Mouse (Mus musculus): ENCODE data around the gene Vav3.
A peak's percentile ranks its signal among the peaks of the same experiment; 100 is the strongest.

The Vav3 gene

GRCm38 (mm10) chr3:109340274-109341070, at the start of gene Vav3:
Vav3 (plus strand) TSS chr3:109340653.
- DNase-seq (ENCODE audit: low spot score): peak; percentile 57

DNA sequence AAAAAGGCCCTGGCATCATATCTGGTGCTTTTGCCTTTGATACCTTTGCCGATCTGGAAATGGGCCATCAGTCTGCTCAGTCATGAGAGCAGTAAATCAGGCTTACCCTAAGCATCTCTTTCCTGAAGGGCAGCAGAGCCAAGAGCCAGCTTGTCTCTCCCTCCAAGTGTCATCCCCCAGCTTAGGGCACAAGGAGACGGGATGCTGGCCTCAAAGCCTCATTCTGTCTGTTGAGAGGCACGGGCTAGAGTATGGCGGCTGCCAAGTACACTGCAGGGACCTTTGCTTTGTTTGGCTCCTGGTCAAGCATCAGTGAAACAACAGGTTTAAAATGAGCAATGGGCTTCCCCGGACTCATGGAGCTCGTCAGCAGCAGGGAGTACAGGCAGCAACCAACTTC, 41.6 kb upstream of the Vav3 start:
- DNase-seq (ENCODE audit: low spot score): no peak

DNA sequence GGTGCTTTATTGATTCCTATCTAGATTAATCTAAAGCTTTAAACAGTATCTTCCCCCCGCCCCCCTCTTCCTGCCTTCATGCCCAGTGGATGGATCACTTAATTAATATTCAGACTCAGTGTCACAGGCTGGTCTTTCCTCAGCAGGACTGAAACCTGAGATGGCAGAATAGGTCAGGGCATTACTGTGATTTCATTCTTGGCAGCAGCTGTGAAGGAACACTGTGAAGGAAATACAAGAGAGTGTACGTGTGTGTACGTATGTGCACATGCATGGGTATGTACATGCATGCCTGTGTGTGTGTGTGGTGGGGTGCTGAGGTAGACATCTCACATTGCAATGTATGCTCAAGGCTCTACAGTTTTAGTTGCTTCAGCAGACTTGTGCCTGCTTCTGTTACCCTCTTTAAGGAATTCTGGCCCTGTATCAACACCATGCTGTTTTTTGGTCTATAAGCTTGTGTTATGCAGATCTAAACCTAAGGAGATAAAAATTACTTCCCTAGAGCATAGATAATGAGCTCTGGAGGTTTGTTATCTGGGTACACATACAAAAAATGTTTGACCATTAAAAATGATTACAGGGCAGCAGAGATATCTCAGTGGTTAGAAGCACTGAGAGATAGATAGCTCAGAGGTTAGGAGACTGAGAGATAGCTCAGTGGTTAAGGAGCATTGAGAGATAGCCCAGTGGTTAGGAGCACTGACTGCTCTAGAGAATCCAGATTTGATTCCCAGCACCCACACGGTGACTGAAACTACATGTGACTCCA, 41.0 kb upstream of the Vav3 start:
- DNase-seq (ENCODE audit: low spot score): no peak

DNA sequence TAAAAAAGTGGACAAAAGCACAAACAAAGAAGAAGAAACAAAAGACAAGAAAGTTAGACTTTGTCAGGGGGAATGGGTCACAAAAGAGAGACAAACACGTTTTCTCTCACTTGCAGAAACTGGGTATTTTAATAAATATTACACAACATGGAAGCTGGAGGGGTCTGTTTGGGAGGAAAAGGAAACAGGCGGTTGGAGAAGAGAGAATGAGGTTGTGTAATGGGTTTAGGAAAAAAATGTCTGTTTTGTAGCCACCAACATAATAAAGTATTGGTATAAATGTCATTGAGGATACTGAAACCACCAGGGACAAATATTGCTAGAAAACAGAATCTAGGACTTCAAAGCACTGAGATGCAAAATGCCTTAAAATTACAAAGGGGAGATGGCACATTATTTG, 38.4 kb upstream of the Vav3 start:
- DNase-seq (ENCODE audit: low spot score): no peak

- peak; percentile 6 for DNase-seq (ENCODE audit: low spot score)
These were observed 33.0 kb upstream of the Vav3 start for GRCm38 (mm10) chr3:109307406-109307805.

DNA sequence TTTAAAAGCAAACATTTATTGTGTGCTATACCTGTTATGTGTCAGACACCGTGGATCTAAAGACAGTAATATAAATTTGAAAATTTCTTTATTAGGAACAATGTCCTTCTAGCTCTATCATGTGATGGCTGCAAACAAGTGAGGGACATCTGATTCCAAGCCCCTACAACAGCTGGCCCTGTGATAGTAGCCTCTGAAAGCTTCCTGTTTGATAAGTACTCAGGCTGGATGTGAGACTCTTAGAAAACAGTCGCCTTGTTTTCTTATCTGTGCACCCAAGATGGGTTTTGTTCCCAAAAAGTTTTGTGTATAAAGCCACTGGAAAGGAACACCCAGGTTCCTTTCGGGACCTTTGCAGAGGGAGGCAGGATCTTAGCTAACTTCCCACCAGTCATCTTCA, 32.0 kb upstream of the Vav3 start:
- DNase-seq (ENCODE audit: low spot score): no peak

DNA sequence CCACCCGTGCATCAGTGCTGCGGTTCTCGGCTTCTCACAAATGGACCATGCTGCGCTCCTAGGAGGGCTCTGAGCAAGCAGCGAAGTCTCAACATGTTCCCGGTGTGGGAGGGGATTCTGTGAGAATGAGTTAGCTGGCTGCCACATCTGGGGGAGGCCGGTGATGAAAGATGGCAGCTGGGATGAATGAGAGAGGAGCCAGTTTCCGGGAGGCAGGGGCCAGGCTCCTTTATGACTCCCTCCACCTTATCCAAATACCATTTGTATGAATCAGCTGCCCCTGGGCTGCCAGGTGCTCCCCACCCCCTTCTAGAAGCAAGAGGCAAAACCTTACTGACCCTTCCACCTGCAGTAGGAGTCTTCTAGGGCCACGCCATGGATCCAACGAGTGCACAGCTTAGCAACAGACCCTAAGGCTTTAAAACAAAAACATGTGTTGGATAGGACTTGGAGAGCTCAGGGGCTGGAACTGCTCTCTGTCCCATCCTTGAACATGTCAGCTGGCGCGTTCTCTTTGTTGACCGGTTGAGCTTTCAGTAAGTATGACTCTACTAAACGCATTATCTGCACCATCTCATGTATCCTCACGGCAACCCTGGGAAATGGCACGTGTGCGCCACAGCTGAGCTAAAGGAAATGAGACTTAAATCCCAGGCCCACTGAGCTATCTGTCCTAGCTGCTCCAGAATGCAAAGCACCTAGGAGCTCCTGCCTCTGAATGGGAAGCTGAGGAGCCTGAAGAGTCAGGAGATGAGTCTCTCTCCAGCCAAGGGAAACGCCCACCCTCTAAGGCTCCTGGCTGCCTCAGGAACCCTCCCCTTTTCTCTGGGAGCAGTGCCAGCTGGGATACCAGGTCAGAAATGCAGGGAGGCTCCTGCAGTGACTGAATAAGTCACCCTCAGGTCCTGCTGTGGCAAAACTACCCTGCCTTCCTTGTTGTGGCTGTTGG, 30.9 kb upstream of the Vav3 start:
- DNase-seq (ENCODE audit: low spot score): peak; percentile 47

DNA sequence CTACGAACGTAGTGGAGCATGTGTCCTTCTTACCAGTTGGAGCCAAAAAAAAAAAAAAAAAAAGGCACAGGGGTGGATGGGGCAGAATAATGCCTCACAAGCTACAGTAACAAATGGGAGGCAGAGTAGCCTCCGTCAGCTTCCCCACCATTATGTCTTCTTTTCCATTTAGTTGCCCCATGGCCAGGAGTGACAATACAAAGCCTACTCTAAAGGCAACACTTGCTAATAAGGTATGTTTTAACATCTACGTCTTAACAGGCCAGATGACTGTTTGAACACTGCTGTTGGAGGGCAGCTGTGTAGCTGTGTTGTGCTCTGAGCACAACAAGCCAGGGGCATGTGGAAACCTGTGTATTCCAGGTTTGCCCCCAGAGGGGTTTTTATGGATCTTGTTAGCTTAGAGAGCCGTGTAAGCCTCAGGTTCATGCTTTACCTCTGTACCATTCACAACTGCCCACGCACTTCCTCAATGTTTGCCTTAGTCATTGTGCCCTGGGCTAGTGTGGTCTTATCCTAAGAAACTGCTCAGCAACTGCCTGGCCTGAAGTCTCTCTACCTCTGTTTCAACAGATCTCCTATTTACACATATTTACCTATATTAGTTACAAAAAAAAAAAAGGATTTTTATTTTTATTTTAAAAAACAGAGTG, 29.2 kb upstream of the Vav3 start:
- DNase-seq (ENCODE audit: low spot score): no peak

GRCm38 (mm10) chr3:109311875-109312274, 28.6 kb upstream of the Vav3 start:
- no peak for DNase-seq (ENCODE audit: low spot score)

DNA sequence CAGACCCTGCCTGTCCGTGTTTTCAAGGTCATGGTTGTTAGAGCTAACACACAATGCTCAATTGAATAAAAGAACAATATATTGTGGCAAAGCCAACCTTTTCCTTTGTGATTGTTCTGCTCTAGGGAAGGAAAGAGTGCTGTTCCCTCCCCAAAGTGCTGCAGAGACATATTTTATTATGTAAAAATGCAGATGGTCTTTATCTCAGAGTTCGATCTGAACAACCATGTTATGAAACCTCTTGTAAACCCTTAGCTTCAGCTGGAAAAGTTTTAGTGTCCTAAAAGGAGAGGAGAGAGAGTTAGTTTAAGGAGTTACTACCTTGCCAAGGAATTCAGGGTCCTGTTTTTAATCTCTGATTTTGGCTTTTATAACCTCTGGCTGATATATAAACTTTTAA, 27.0 kb upstream of the Vav3 start:
- DNase-seq (ENCODE audit: low spot score): no peak

DNA sequence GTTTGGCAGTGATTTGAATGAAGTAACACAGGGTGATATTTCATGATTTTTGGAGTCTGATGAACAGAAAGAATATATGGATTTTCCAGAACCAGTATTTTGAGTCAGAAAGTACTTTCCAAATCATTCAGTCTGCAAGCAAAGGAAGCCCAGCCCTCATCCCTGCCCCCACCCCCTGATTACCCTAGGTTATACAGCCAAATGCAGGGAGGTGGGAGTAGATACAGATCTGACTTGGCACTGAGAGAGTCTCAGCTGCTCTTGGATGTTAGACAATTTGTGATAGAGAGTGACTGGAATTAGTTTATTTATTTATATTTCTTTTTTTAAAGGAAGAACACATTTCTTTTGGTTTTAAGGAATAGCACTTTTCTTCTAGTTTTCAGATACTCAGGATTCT, 18.2 kb upstream of the Vav3 start:
- no peak for DNase-seq (ENCODE audit: low spot score)

DNA sequence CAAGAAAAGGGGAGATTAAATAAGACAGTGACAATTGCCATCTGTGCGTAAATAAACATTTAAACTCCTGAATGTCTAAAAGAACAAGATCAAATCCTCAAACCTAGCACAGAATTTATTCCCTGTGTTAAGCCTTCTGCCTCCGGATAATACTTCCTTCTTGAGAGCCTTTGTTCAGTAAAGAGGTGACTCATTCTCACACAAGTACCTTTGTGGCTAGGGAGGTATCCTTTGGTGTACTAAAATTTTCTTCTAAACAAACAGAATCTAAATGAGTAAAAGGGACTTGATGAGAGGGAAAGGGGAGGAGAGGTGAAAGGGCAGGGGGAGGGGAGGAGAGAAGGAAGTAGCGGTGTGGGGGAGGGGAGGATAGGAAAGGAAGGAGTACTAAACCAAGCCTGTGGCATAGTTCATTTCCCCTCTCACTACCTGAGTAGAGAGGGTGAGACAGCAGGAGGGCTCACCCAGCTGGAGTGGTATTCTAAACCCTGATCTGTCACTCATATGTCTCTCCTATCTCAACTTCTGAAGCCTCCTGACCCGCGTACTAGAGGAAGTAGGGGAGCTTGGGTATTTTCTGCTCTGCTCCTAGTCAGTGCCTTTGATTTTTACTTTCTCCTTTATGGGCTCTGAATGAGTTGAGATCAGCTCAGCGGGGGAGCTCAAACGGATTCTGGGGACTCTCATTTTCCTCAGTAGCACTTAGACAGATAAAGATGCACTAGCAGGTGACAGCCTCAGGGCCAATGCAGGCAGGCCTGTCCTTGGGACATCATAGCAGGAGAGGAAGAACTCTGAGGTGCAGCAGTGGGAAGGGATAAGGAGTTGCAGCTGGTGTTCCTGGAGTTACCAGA, 16.8 kb upstream of the Vav3 start:
- no peak for DNase-seq (ENCODE audit: low spot score)

DNA sequence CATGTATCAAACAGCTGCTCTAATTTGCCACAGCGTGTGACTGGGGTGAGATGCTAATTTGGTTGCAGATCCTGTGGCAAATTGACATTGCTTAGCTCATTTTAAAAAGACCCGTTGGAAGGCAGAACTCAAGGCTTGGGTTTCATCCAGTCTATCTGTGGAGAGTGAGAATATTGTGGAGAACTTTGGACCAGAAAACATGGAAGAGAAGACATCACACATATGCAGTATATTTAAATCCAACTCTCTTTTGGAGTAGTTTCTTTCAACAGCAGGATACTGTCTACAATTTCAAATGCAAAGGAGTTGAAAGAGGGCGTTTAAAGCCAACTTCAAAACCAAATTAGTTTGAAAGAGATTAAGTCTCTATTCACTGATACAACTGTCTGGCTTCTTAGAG, 13.3 kb upstream of the Vav3 start:
- DNase-seq (ENCODE audit: low spot score): no peak

GRCm38 (mm10) chr3:109332755-109333154, 7.7 kb upstream of the Vav3 start:
- no peak for DNase-seq (ENCODE audit: low spot score)

DNA sequence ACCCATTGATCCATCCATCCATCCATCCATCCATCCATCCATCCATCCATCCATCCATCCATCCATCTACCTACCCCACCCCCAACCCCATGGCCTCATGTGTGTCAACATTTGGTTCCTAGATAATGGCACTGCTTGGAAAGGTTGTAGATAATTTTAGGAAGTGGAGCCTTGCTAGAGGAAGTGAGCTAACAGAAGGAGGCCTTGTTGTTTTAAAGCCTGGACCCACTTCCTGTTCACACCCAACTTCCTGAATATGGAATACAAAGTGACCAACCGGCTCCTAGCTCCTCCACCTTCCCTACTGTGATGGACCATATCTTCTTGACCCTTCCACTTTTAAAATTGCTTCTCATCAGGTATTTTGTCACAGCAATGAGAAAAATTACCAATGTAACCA, 5.0 kb upstream of the Vav3 start:
- DNase-seq (ENCODE audit: low spot score): no peak

GRCm38 (mm10) chr3:109339290-109339689, 1.2 kb upstream of the Vav3 start:
- DNase-seq (ENCODE audit: low spot score): no peak

GRCm38 (mm10) chr3:109339941-109340273, 546 bp upstream of the Vav3 start:
- DNase-seq (ENCODE audit: low spot score): peak; percentile 46

- no peak for DNase-seq (ENCODE audit: low spot score)
These were observed 623 bp downstream of the Vav3 start for GRCm38 (mm10) chr3:109341071-109341480.

DNA sequence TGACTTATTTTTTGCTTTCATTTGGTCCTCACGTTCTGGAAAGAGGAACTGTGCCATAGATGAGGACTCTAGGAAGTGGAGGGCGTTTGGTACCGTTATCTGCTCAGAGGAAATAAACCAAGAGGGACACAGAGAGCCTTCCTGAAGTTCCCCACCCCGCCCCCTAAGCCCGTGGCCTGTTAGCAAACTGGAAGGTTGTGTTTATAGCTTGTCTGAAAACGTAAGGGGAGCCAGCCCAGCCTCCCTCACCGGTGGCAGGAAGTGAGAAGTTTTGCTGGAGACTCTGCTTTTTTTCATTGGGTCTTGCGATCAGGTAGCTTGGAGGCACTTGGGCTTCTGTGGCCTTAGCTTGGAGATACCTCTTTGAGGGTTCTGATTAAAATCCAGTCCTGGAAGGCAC, 1.2 kb downstream of the Vav3 start:
- peak; percentile 22 for DNase-seq (ENCODE audit: low spot score)

GRCm38 (mm10) chr3:109351956-109352684, 11.7 kb downstream of the Vav3 start:
- DNase-seq (ENCODE audit: low spot score): no peak

All from urinary bladder, postnatal 14 days (tissue).